Mouse (Mus musculus): ENCODE measurements around the gene Ikbke. TPM values are rescaled to one million over a fixed set of nuclear protein-coding genes. Genes with fewer than 3 reads are reported as not detected.
"Not testable (repeated sequence)": the region's sequence is repeated elsewhere in the genome, so short reads cannot be mapped to it uniquely, and the experiment has no call there.

Ikbke gene
- 21.3 TPM for polyA plus RNA-seq (2021)

- in situ Hi-C loops (cut with MboI; ENCODE audit: low pct_unique_long_range_greater_than_20kb), result no loop called here
- POLR2A ChIA-PET, result no interaction called here
- no peaks in the 10 kb centered on the region for H3K27me3 ChIP-seq
- ATAC-seq, result peak; percentile 67
- CTCF ChIA-PET, result interaction anchor here (1.1 kb wide), 1 partner anchor 116 kb away, joined by 3 read pairs; no protein-coding TSS in a partner anchor
- TF ChIP-seq CTCF (IDR thresholded peaks at IDR 0.05), result no peak
- no peak for DNase-seq (ENCODE audit: low read depth, low spot score)
These were observed at the start of gene Ikbke for GRCm38 (mm10) chr1:131279456-131279776. Gene Ikbke, minus strand, starts transcription at chr1:131279606.

DNA sequence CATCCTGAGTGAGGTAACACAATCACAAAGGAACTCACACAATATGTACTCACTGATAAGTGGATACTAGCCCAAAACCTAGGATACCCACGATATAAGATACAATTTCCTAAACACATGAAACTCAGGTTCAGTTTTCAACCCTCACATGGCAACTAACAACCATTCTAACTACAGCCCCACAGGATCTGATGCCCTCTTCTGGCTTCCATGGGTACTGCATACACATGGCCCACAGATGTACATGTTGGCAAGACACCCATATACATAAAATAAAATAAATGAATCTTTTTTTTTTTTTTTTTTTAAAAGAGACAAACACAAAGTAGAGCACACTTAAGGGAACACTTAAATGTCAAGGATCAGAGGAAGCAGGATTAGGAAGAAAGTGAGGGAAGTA, 49.7 kb upstream of the Ikbke start:
- CTCF ChIA-PET; POLR2A ChIA-PET; H3K27me3 ChIP-seq; ATAC-seq; in situ Hi-C loops (cut with MboI; ENCODE audit: low pct_unique_long_range_greater_than_20kb); DNase-seq (ENCODE audit: low read depth, low spot score): not testable (repeated sequence)
- TF ChIP-seq CTCF (IDR thresholded peaks at IDR 0.05), result peak; percentile 45

- H3K27me3 ChIP-seq, result no peaks in the 10 kb centered on the region
- in situ Hi-C loops (cut with MboI; ENCODE audit: low pct_unique_long_range_greater_than_20kb), result no loop called here
- ATAC-seq (no peak), DNase-seq (ENCODE audit: low read depth, low spot score) (no peak)
- TF ChIP-seq CTCF (IDR thresholded peaks at IDR 0.05), result no peak
- POLR2A ChIA-PET, result no interaction called here
- CTCF ChIA-PET, result interaction anchor here (1.3 kb wide), 1 partner anchor 9 kb away, joined by 3 read pairs; no protein-coding TSS in a partner anchor
These were observed 47.8 kb upstream of the Ikbke start for GRCm38 (mm10) chr1:131327167-131327566.

DNA sequence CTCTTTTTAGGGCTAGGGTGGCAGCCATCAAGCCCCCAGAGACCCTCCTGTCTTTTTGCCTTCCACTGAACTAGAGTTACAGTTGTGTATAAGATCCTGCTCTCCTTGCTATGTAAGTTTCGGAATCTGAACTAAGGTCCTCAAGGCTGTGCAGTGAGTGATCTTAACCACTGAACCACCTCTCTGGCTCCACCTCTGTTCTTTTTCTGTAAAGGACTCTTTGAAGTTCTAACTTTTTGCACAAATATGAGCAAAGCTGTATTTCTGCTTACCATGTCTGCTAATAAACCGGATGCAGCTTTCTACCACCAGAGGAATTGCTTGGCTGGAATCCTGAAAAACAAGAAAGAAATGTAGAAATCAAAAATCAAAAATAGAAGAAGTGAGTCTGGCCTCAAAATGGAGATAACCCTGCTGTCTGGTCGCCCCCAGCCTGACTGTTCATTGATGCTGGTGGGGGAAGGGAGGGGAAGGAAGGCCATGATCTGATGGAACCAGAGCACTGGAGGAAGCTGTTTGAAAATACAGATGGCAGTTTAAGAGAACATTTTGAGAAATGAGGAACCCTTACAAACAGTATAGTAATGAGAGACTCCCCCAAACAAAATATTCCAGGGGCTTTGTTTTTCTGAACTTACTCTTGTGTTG, 45.5 kb upstream of the Ikbke start:
- CTCF ChIA-PET, result interaction anchor here (0.9 to 1.5 kb wide), 2 partner anchors 11 to 14 kb away, joined by 3 to 4 read pairs; no protein-coding TSS in a partner anchor
- in situ Hi-C loops (cut with MboI; ENCODE audit: low pct_unique_long_range_greater_than_20kb), result no loop called here
- no peak for TF ChIP-seq CTCF (IDR thresholded peaks at IDR 0.05)
- POLR2A ChIA-PET, result no interaction called here
- no peaks in the 10 kb centered on the region for H3K27me3 ChIP-seq
- no peak for ATAC-seq
- DNase-seq (ENCODE audit: low read depth, low spot score), result no peak

DNA sequence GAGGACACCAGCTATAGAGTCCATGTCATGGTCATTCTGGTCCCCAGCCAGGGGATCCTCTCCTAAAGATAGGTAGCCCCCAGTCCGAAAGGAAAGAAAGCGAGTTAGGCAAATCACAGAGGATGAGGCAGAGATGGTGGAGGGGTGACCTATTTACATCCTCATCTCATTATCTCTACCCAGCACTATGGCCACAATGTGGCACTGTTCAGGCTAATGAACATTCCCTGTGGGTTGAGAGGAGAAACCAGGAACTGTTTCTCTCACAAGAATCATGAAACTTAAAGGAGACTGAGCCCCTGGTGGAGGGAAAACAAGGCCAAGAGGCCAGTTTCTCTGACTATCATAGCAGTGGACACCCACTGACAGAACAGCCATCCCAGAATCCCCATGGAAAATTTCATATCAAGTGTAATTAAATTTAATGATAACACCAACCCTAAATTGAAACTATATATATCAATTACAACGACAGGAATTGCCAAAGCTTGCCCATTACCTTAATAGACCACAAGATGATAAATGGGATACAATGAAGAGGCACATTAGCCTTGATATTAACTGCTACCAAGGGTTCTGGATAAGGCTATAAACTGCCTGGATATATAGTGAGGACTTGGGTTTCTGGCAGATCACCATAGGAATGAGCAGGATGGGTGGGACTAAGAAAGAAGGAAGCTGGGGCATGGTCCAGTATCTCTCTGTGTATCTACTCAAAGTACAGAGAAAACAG, 40.4 kb upstream of the Ikbke start:
- POLR2A ChIA-PET, result no interaction called here

GRCm38 (mm10) chr1:131318397-131318796, 39.0 kb upstream of the Ikbke start:
- in situ Hi-C loops (cut with MboI; ENCODE audit: low pct_unique_long_range_greater_than_20kb), result no loop called here
- H3K27me3 ChIP-seq, result no peaks in the 10 kb centered on the region
- no peak for ATAC-seq

More for the DNA sequence above, 40.4 kb upstream of the Ikbke start:
- CTCF ChIA-PET, result no interaction called here
- in situ Hi-C loops (cut with MboI; ENCODE audit: low pct_unique_long_range_greater_than_20kb), result no loop called here
- H3K27me3 ChIP-seq, result no peaks in the 10 kb centered on the region
- DNase-seq (ENCODE audit: low read depth, low spot score), result no peak
- TF ChIP-seq CTCF (IDR thresholded peaks at IDR 0.05), result peak; percentile 18
- no peak for ATAC-seq

DNA sequence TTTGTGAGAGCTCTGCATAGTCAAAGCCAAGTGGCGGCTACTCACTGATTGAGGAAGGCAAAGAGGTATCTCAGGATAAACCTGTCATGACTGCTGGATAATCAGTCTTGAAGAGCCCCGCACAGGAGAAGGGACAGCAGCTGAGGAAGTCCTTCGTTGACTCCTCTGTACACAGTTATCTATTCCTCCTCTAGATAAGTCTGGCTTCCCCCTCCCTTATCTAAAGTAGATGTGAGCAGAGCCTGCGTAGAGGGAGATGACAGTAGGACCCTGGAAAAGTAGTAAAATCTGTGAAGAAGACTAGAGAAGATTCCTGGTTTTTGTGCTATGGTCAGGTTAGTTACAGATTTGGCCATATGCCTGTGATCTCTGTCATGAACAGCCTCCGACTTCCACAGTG, 38.2 kb upstream of the Ikbke start:
- POLR2A ChIA-PET, result no interaction called here
- no peak for ATAC-seq
- CTCF ChIA-PET, result interaction anchor here (1.3 kb wide), 1 partner anchor 27 kb away, joined by 5 read pairs; no protein-coding TSS in a partner anchor
- in situ Hi-C loops (cut with MboI; ENCODE audit: low pct_unique_long_range_greater_than_20kb), result no loop called here
- no peaks in the 10 kb centered on the region for H3K27me3 ChIP-seq
- no peak for DNase-seq (ENCODE audit: low read depth, low spot score)
- no peak for TF ChIP-seq CTCF (IDR thresholded peaks at IDR 0.05)

More at GRCm38 (mm10) chr1:131318397-131318796, 39.0 kb upstream of the Ikbke start:
- CTCF ChIA-PET, result interaction anchor here (0.7 to 1.0 kb wide), 2 partner anchors 17 to 128 kb away, joined by 3 read pairs; no protein-coding TSS in a partner anchor
- DNase-seq (ENCODE audit: low read depth, low spot score), result no peak
- no peak for TF ChIP-seq CTCF (IDR thresholded peaks at IDR 0.05)
- POLR2A ChIA-PET, result no interaction called here

- no peak for ATAC-seq
- ChIA-PET CTCF (interaction anchor here (1.0 to 1.6 kb wide), 3 partner anchors 11 to 187 kb away, joined by 3 to 7 read pairs (median 3); no protein-coding TSS in a partner anchor), POLR2A (no interaction called here)
- in situ Hi-C loops (cut with MboI; ENCODE audit: low pct_unique_long_range_greater_than_20kb), result no loop called here
- no peak for DNase-seq (ENCODE audit: low read depth, low spot score)
- TF ChIP-seq CTCF (IDR thresholded peaks at IDR 0.05), result no peak
- no peaks in the 10 kb centered on the region for H3K27me3 ChIP-seq
These were observed 31.9 kb upstream of the Ikbke start for GRCm38 (mm10) chr1:131311284-131311683.

- no peak for TF ChIP-seq CTCF (IDR thresholded peaks at IDR 0.05)
- ATAC-seq (no peak), DNase-seq (ENCODE audit: low read depth, low spot score) (no peak)
- ChIA-PET POLR2A (no interaction called here), CTCF (interaction anchor here (1.0 to 1.4 kb wide), 2 partner anchors 10 to 188 kb away, joined by 3 read pairs; no protein-coding TSS in a partner anchor)
- in situ Hi-C loops (cut with MboI; ENCODE audit: low pct_unique_long_range_greater_than_20kb), result no loop called here
- no peaks in the 10 kb centered on the region for H3K27me3 ChIP-seq
These were observed 30.9 kb upstream of the Ikbke start for GRCm38 (mm10) chr1:131310237-131310818.

GRCm38 (mm10) chr1:131300750-131301149, 21.3 kb upstream of the Ikbke start:
- in situ Hi-C loops (cut with MboI; ENCODE audit: low pct_unique_long_range_greater_than_20kb), result no loop called here
- ChIA-PET CTCF (interaction anchor here (1.2 to 1.5 kb wide), 3 partner anchors 10 to 254 kb away, joined by 3 to 4 read pairs (median 3); no protein-coding TSS in a partner anchor), POLR2A (no interaction called here)
- no peak for TF ChIP-seq CTCF (IDR thresholded peaks at IDR 0.05)
- ATAC-seq (no peak), DNase-seq (ENCODE audit: low read depth, low spot score) (no peak)
- H3K27me3 ChIP-seq, result no peaks in the 10 kb centered on the region

DNA sequence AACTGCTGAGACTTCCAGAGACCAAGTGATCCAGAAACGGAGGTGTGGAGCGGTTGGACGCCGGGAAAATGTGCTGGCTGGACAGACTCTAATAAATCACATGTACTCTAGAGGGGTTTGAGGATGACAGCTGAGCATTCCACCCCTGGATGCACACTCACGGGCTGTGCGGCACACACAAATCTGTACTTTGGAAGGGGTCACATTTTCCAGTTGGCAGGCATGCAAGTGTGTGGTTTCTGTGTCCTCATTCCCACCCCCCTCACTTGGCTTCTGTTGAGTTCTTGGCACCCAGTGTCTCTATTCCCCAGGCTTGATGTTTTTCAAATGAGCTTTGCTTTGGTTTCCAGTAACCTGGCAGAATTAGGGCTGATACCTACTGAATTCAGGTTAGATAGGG, 20.4 kb upstream of the Ikbke start:
- TF ChIP-seq CTCF (IDR thresholded peaks at IDR 0.05), result no peak
- ChIA-PET CTCF (interaction anchor here (1.0 to 2.1 kb wide), 5 partner anchors 9 to 255 kb away, joined by 3 to 6 read pairs (median 3); no protein-coding TSS in a partner anchor), POLR2A (no interaction called here)
- DNase-seq (ENCODE audit: low read depth, low spot score), result no peak
- ATAC-seq, result no peak
- in situ Hi-C loops (cut with MboI; ENCODE audit: low pct_unique_long_range_greater_than_20kb), result no loop called here
- no peaks in the 10 kb centered on the region for H3K27me3 ChIP-seq

Measured in Patski (cell line).